Mouse (Mus musculus) CH12.LX (cell line): ENCODE measurements around the gene Tas1r1. TPM values are rescaled to one million over a fixed set of nuclear protein-coding genes. Genes with fewer than 3 reads are reported as not detected.

Source experiments
- DNase-seq: peaks from one replicate; pipeline ENCODE4 v3.0.0-alpha.2; 2013; ENCODE audit errors: extremely low read depth
- H3K27ac ChIP-seq: 2 replicates; pipeline ENCODE4 v1.5.1; 2012; ENCODE audit warnings: low read depth, mild to moderate bottlenecking, control low read depth, moderate library complexity; ENCODE audit not compliant: insufficient read depth
- H3K27me3 ChIP-seq: replicated peaks from 2 replicates; pipeline ENCODE3; 2012; ENCODE audit warnings: inconsistent platforms
- H3K36me3 ChIP-seq, 2 experiments: replicated peaks in 1 of 2; 2 replicates each; pipeline versions ENCODE3 to v1.6.1; 2012; ENCODE audit warnings: inconsistent platforms in 1 of 2, low read length in 1 of 2, mild to moderate bottlenecking in 1 of 2, mixed read lengths in 1 of 2, moderate library complexity in 1 of 2; ENCODE audit not compliant: control insufficient read depth in 1 of 2, insufficient read depth in 1 of 2
- H3K4me1 ChIP-seq, 2 experiments: 2 replicates each; pipeline ENCODE4 v1.6.1; 2012; ENCODE audit warnings: inconsistent platforms in 1 of 2, moderate library complexity in 1 of 2; ENCODE audit not compliant: insufficient read depth in 2 of 2, control insufficient read depth in 1 of 2
- H3K4me2 ChIP-seq: 2 replicates; pipeline ENCODE4 v1.6.1; 2012; ENCODE audit warnings: low read depth, mild to moderate bottlenecking, control low read depth; ENCODE audit not compliant: poor library complexity, insufficient read depth, severe bottlenecking
- H3K4me3 ChIP-seq, 3 experiments: fragments of 150-350 bp in 1 of 3; sonication (generic) in 1 of 3; replicated peaks in 1 of 3; 2 replicates each; pipeline versions ENCODE3 to v1.5.1; 2011 to 2012; ENCODE audit warnings: low read depth in 2 of 3, low read length in 2 of 3, mild to moderate bottlenecking in 2 of 3, moderate library complexity in 2 of 3, control low read depth in 1 of 3, improper control_type of control experiment in 1 of 3, inconsistent platforms in 1 of 3, mixed read lengths in 1 of 3; ENCODE audit not compliant: poor library complexity in 1 of 3
- H3K79me2 ChIP-seq: replicated peaks from 2 replicates; pipeline ENCODE4 v1.6.1; 2012; ENCODE audit warnings: mild to moderate bottlenecking, moderate library complexity; ENCODE audit not compliant: control insufficient read depth, poor library complexity, insufficient read depth, severe bottlenecking; ENCODE audit errors: extremely low read depth
- H3K9ac ChIP-seq: 2 replicates; pipeline ENCODE4 v1.6.1; 2012; ENCODE audit warnings: low read depth, mild to moderate bottlenecking, control low read depth, moderate library complexity; ENCODE audit not compliant: insufficient read depth
- H3K9me3 ChIP-seq: replicated peaks from 2 replicates; pipeline ENCODE3; 2012; ENCODE audit warnings: low read length, inconsistent platforms, mixed read lengths
- CHD1 ChIP-seq: IDR thresholded peaks from 2 replicates; pipeline ENCODE4 v1.6.1; 2012; ENCODE audit warnings: low read depth, low read length, improper control_type of control experiment, inconsistent platforms
- CHD2 ChIP-seq: IDR thresholded peaks from 2 replicates; pipeline ENCODE4 v1.6.1; 2011; ENCODE audit warnings: low read length, improper control_type of control experiment
- ELF1 ChIP-seq: IDR thresholded peaks from 2 replicates; pipeline ENCODE4 v1.6.1; 2014; ENCODE audit warnings: low read depth, mild to moderate bottlenecking, inconsistent platforms, low read length, improper control_type of control experiment
- ETS1 ChIP-seq: conservative IDR thresholded peaks from 2 replicates; pipeline ENCODE4 v1.6.1; 2012; ENCODE audit warnings: low read depth, mild to moderate bottlenecking, inconsistent platforms, low read length, improper control_type of control experiment, moderate library complexity
- GABPA ChIP-seq: IDR thresholded peaks from 2 replicates; pipeline ENCODE4 v1.6.1; 2012; ENCODE audit warnings: low read depth, low read length, improper control_type of control experiment, inconsistent platforms; ENCODE audit not compliant: insufficient replicate concordance
- IRF4 ChIP-seq: IDR thresholded peaks from 2 replicates; pipeline ENCODE4 v1.6.1; 2014; ENCODE audit warnings: low read depth, mild to moderate bottlenecking, inconsistent platforms, low read length, improper control_type of control experiment
- KAT2A ChIP-seq: IDR thresholded peaks from 2 replicates; pipeline ENCODE4 v1.6.1; 2012; ENCODE audit warnings: low read length, improper control_type of control experiment, inconsistent platforms; ENCODE audit not compliant: insufficient replicate concordance
- MAFK ChIP-seq: IDR thresholded peaks from 2 replicates; pipeline ENCODE4 v1.6.1; 2011; ENCODE audit warnings: low read length, improper control_type of control experiment; ENCODE audit not compliant: insufficient replicate concordance
- MAX ChIP-seq: IDR thresholded peaks from 2 replicates; pipeline ENCODE4 v1.6.1; 2011; ENCODE audit warnings: low read length, improper control_type of control experiment
- MEF2A ChIP-seq: IDR thresholded peaks from 2 replicates; pipeline ENCODE4 v1.6.1; 2014; ENCODE audit warnings: low read depth, mild to moderate bottlenecking, inconsistent platforms, low read length, improper control_type of control experiment, borderline replicate concordance
- MXI1 ChIP-seq: IDR thresholded peaks from 2 replicates; pipeline ENCODE4 v1.6.1; 2011; ENCODE audit warnings: mild to moderate bottlenecking, low read depth, low read length, improper control_type of control experiment
- NELFE ChIP-seq: IDR thresholded peaks from 2 replicates; pipeline ENCODE4 v1.6.1; 2011; ENCODE audit warnings: low read depth, low read length, improper control_type of control experiment
- NRF1 ChIP-seq: IDR thresholded peaks from 2 replicates; pipeline ENCODE4 v1.6.1; 2014; ENCODE audit warnings: low read depth, mild to moderate bottlenecking, inconsistent platforms, low read length, improper control_type of control experiment, moderate library complexity
- PAX5 ChIP-seq: IDR thresholded peaks from 2 replicates; pipeline ENCODE4 v1.6.1; 2012; ENCODE audit warnings: low read length, inconsistent platforms, mixed read lengths
- POLR2A ChIP-seq: IDR thresholded peaks from 2 replicates; pipeline ENCODE4 v1.6.1; 2011; ENCODE audit warnings: low read depth, mild to moderate bottlenecking, improper control_type of control experiment, low read length
- POLR2AphosphoS2 ChIP-seq: IDR thresholded peaks from 2 replicates; pipeline ENCODE4 v1.6.1; 2011; ENCODE audit warnings: low read depth, low read length, improper control_type of control experiment
- RAD21 ChIP-seq: IDR thresholded peaks from 2 replicates; pipeline ENCODE4 v1.6.1; 2011; ENCODE audit warnings: low read depth, mild to moderate bottlenecking, low read length, improper control_type of control experiment, moderate library complexity
- SMC3 ChIP-seq: IDR thresholded peaks from 2 replicates; pipeline ENCODE4 v1.6.1; 2011; ENCODE audit warnings: low read depth, low read length, improper control_type of control experiment
- TCF12 ChIP-seq: IDR thresholded peaks from 2 replicates; pipeline ENCODE4 v1.6.1; 2014; ENCODE audit warnings: low read depth, mild to moderate bottlenecking, inconsistent platforms, low read length, improper control_type of control experiment
- USF1 ChIP-seq: IDR thresholded peaks from 2 replicates; pipeline ENCODE4 v1.6.1; 2014; ENCODE audit warnings: low read depth, mild to moderate bottlenecking, inconsistent platforms, low read length, improper control_type of control experiment
- USF2 ChIP-seq: conservative IDR thresholded peaks from 2 replicates; pipeline ENCODE4 v1.6.1; 2011; ENCODE audit warnings: low read depth, low read length, improper control_type of control experiment
- ZC3H11A ChIP-seq: IDR thresholded peaks from 2 replicates; pipeline ENCODE4 v1.6.1; 2012; ENCODE audit warnings: low read depth, mild to moderate bottlenecking, inconsistent platforms, low read length, improper control_type of control experiment
- ZKSCAN1 ChIP-seq: IDR thresholded peaks from 2 replicates; pipeline ENCODE4 v1.6.1; 2012; ENCODE audit warnings: low read depth, inconsistent platforms, low read length, improper control_type of control experiment, borderline replicate concordance
- dilution Hi-C: fragments of 300-500 bp; cut with MboI; formaldehyde crosslinking; loops from 2 replicates; pipeline ENCODE4 v1.14.3; 2020; ENCODE audit warnings: low sequenced_read_pairs; ENCODE audit not compliant: extremely low pct_unique_long_range_greater_than_20kb, extremely low pct_ligation_motif_present
- in situ Hi-C: fragments of 300-500 bp; cut with MboI; formaldehyde crosslinking; loops from 3 replicates; pipeline ENCODE4 v1.14.3; 2019; ENCODE audit warnings: low sequenced_read_pairs, low pct_ligation_motif_present, low pct_unique_long_range_greater_than_20kb, mixed read lengths
- polyA plus RNA-seq: library from polyadenylated mRNA; unstranded; fragments of >175 nt; gene quantifications from 2 replicates; pipeline ENCODE4 v1.2.1, GENCODE M21; 2012; ENCODE audit warnings: low read depth; ENCODE audit not compliant: insufficient read length
- total RNA-seq, 2 experiments: library from RNA; depleted of rRNA; stranded (reverse); fragments of 300-350 nt in 1 of 2; fragments of >200 nt in 1 of 2; gene quantifications; 2 replicates each; pipeline ENCODE4 v1.2.3; 2012 to 2014

Gene Tas1r1
- total and polyA plus RNA-seq, 3 experiments, result 0.21 TPM; not detected in 2

- H3K36me3 ChIP-seq, result peaks cover 59 to 84% of the 10 kb centered on the region in 2 experiments
Observed at GRCm38 (mm10) chr4:152044609-152045008, 6.2 kb upstream of the Tas1r1 start.

GRCm38 (mm10) chr4:152043171-152043570 lies 4.8 kb upstream of the Tas1r1 start:
- Histone ChIP-seq H3K27me3 (no peaks in the 10 kb centered on the region), H3K9me3 (no peaks in the 10 kb centered on the region), H3K4me2 (no peak overlapping the region), H3K27ac (no peak overlapping the region), H3K4me3 (no peak overlapping the region), H3K36me3 (peaks cover 51 to 72% of the 10 kb centered on the region in 2 experiments), H3K4me1 (peaks cover 19 to 45% of the 10 kb centered on the region in 2 experiments), H3K9ac (no peak overlapping the region), H3K79me2 (peaks cover 59% of the 10 kb centered on the region)
- in situ Hi-C loops, result loop anchor here (5.0 kb wide), 1 partner anchor 34 kb away; no protein-coding TSS in a partner anchor
- TF ChIP-seq USF2 (no peak), IRF4 (no peak), KAT2A (no peak), ZKSCAN1 (no peak), NRF1 (no peak), MXI1 (no peak), ZC3H11A (no peak), MEF2A (no peak)
- no peak for DNase-seq
- dilution Hi-C loops, result no loop called here

More at GRCm38 (mm10) chr4:152044609-152045008, 6.2 kb upstream of the Tas1r1 start:
- Histone ChIP-seq H3K79me2 (peaks cover 58% of the 10 kb centered on the region), H3K4me1 (peaks cover 16 to 38% of the 10 kb centered on the region in 2 experiments), H3K4me2 (no peak overlapping the region), H3K9ac (no peak overlapping the region), H3K27me3 (no peaks in the 10 kb centered on the region), H3K9me3 (no peaks in the 10 kb centered on the region), H3K27ac (no peak overlapping the region), H3K4me3 (no peak overlapping the region)
- dilution Hi-C loops, result no loop called here
- TF ChIP-seq GABPA, result no peak
- in situ Hi-C loops, result loop anchor here (5.0 kb wide), 1 partner anchor 33 kb away; no protein-coding TSS in a partner anchor
- DNase-seq, result no peak

- Histone ChIP-seq H3K4me1 (peaks cover 22 to 49% of the 10 kb centered on the region in 2 experiments), H3K36me3 (peaks cover 42 to 61% of the 10 kb centered on the region in 2 experiments), H3K9ac (no peak overlapping the region), H3K27ac (peak overlapping the region; percentile 88), H3K4me2 (peak overlapping the region; percentile 85), H3K27me3 (no peaks in the 10 kb centered on the region), H3K9me3 (no peaks in the 10 kb centered on the region), H3K79me2 (peaks cover 55% of the 10 kb centered on the region), H3K4me3 (peak overlapping the region in 1 of 3 experiments; percentile 43)
- dilution Hi-C loops, result no loop called here
- in situ Hi-C loops, result loop anchor here (5.0 kb wide), 1 partner anchor 35 kb away; no protein-coding TSS in a partner anchor
- peak; percentile 80 for DNase-seq
- TF ChIP-seq MAX (0 out of 2 replicates have a peak, but pooled peaks have one; percentile 23), SMC3 (peak; percentile 5; the same call in 1 of the 2 replicates), CHD2 (0 out of 2 replicates have a peak, but pooled peaks have one; percentile 24), USF2 (no peak), USF1 (no peak), IRF4 (peak; percentile 86), NRF1 (peak; percentile 62), NELFE (no peak), RAD21 (no peak), MXI1 (peak; percentile 46; the same call in 1 of the 2 replicates), PAX5 (no peak), POLR2A (peak; percentile 42; the same call in 1 of the 2 replicates), MAFK (no peak), POLR2AphosphoS2 (no peak), ELF1 (peak; percentile 30; the same call in 1 of the 2 replicates), ZC3H11A (no peak), TCF12 (peak; percentile 94), ETS1 (peak; percentile 69), CHD1 (no peak)
Observed at GRCm38 (mm10) chr4:152041924-152042641, 3.7 kb upstream of the Tas1r1 start.
